In the genomic region with DNA sequence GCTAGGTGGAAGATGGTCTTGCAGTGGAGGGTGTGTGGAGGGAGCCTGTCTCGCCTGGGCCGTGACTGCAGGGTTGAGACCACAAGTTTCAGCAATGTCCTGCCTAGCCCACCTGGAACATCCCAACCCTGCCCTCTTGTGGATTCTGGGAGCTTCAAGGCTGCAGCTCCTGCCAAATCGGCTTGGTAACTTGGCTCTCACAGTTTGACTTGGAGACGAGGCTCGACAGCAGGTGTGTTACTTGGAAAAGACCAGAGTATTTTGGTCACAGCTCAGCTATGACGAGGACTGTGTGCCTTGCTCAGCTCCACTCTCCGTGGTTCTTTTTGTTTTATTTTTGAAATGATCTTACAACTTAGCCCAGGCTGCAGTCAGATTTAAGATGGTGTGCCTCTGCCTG, we compare ENCODE assay signal across 10 mouse cellular contexts. TPM values are rescaled to one million over a fixed set of nuclear protein-coding genes. Genes with fewer than 3 reads are reported as not detected.
DNase-seq lines count a peak whose midpoint lies in the region; ATAC-seq and TF ChIP-seq lines count a peak whose summit lies in the region.
"Had no signal": no experiment of that assay in that cellular context is flagged by ENCODE, and none has a peak within 500 bp of the region (broad histone marks: within the 10 kb centered on the region; RNA-seq: fewer than 3 reads in every experiment).

No protein-coding gene starts in this region.

- WGBS in liver, postnatal 0 days (ENCODE audit: insufficient replicate concordance) = 85% methylated on average over 7 of the region's 7 CpGs
- 81% methylated on average over 7 of the region's 7 CpGs for WGBS in liver, embryonic 11.5 days
- 87% methylated on average over 7 of the region's 7 CpGs for WGBS in hindbrain, embryonic 14.5 days

- H3K27ac ChIP-seq in liver, postnatal 0 days (ENCODE audit: low read depth) = no peak overlapping the region
- no peak overlapping the region for H3K27ac ChIP-seq in liver, embryonic 11.5 days (ENCODE audit: low read depth, low read length)
- no peak overlapping the region for H3K27ac ChIP-seq in hindbrain, embryonic 14.5 days

- no peaks in the 10 kb centered on the region for H3K27me3 ChIP-seq in liver, postnatal 0 days (ENCODE audit: insufficient read depth, low read length)
- H3K27me3 ChIP-seq in liver, embryonic 11.5 days (replicated peaks; ENCODE audit: control insufficient read depth, insufficient read depth, low read length) = no peaks in the 10 kb centered on the region
- no peaks in the 10 kb centered on the region for H3K27me3 ChIP-seq in hindbrain, embryonic 14.5 days (ENCODE audit: control insufficient read depth, insufficient read depth, low read length)

- H3K4me1 ChIP-seq in liver, postnatal 0 days (ENCODE audit: insufficient read depth) = no peaks in the 10 kb centered on the region
- H3K4me1 ChIP-seq in liver, embryonic 11.5 days (replicated peaks; ENCODE audit: control insufficient read depth, insufficient read depth, low read length) = no peaks in the 10 kb centered on the region
- no peaks in the 10 kb centered on the region for H3K4me1 ChIP-seq in hindbrain, embryonic 14.5 days (replicated peaks; ENCODE audit: control insufficient read depth, insufficient read depth, low read length)

- TF ChIP-seq EP300 in liver, postnatal 0 days (IDR thresholded peaks at IDR 0.05; ENCODE audit: low read depth) = no peak

- 0 out of 2 replicates have a peak, but pooled peaks have one; percentile 17 for TF ChIP-seq CTCF in liver, postnatal 0 days (IDR thresholded peaks at IDR 0.05; ENCODE audit: low read depth)

- no peak overlapping the region for H3K4me3 ChIP-seq in liver, postnatal 0 days (ENCODE audit: low read depth, low read length)
- no peak overlapping the region for H3K4me3 ChIP-seq in liver, embryonic 11.5 days (ENCODE audit: low read depth, low read length)
- no peak overlapping the region for H3K4me3 ChIP-seq in hindbrain, embryonic 14.5 days (replicated peaks; ENCODE audit: low read length)

- H3K36me3 ChIP-seq in liver, postnatal 0 days (replicated peaks; ENCODE audit: insufficient read depth, low read length) = peaks cover 52% of the 10 kb centered on the region
- peaks cover 37% of the 10 kb centered on the region for H3K36me3 ChIP-seq in liver, embryonic 11.5 days (ENCODE audit: control insufficient read depth, insufficient read depth, low read length)
- H3K36me3 ChIP-seq in hindbrain, embryonic 14.5 days (replicated peaks; ENCODE audit: control insufficient read depth, insufficient read depth) = peaks cover 55% of the 10 kb centered on the region

- DNase-seq in frontal cortex, postnatal 25 days (ENCODE audit: low spot score in 2 of 2) = no peak
- no peak for DNase-seq in liver, postnatal 0 days
- DNase-seq in liver, embryonic 11.5 days (ENCODE audit: low spot score) = no peak
- DNase-seq in cerebellum, postnatal 25 days = peak; percentile 80 to 85
- peak; percentile 58 for DNase-seq in right cerebral cortex, postnatal 25 days
- DNase-seq in hindbrain, embryonic 14.5 days (ENCODE audit: low spot score) = no peak
- DNase-seq: heart, postnatal 4 days had no signal

- H3K9ac ChIP-seq in liver, postnatal 0 days (replicated peaks) = no peak overlapping the region
- no peak overlapping the region for H3K9ac ChIP-seq in liver, embryonic 11.5 days (ENCODE audit: low read depth, low read length)
- H3K9ac ChIP-seq in hindbrain, embryonic 14.5 days = no peak overlapping the region

- no peak overlapping the region for H3K4me2 ChIP-seq in liver, postnatal 0 days (ENCODE audit: low read depth, low read length)
- H3K4me2 ChIP-seq in liver, embryonic 11.5 days = no peak overlapping the region
- H3K4me2 ChIP-seq in hindbrain, embryonic 14.5 days (replicated peaks) = no peak overlapping the region

- no peaks in the 10 kb centered on the region for H3K9me3 ChIP-seq in liver, postnatal 0 days (ENCODE audit: low read length)
- no peaks in the 10 kb centered on the region for H3K9me3 ChIP-seq in liver, embryonic 11.5 days (ENCODE audit: control insufficient read depth, low read length)
- no peaks in the 10 kb centered on the region for H3K9me3 ChIP-seq in hindbrain, embryonic 14.5 days (ENCODE audit: control insufficient read depth, low read length)

- peak; percentile 83 for ATAC-seq in frontal cortex, adult (ENCODE audit: low TSS enrichment)
- ATAC-seq in liver, postnatal 0 days = no peak
- no peak for ATAC-seq in liver, embryonic 11.5 days (replicated peaks; ENCODE audit: low FRiP score)
- no peak for ATAC-seq in monocyte, adult 5-6 weeks (replicated peaks; ENCODE audit: insufficient number of reproducible peaks, low FRiP score, low TSS enrichment, poor library complexity, severe bottlenecking)
- ATAC-seq in hindbrain, embryonic 14.5 days (ENCODE audit: low FRiP score) = no peak
- ATAC-seq: activated CD4-positive, CD25-positive, alpha-beta regulatory T cell, adult 4 months had no signal

RNA-seq across cellular contexts. Expression of a gene that starts 22.6 kb away (rescaled TPM):
- polyA plus RNA-seq in liver, postnatal 0 days (2015; fragmentation: Nextera tagmentation; extraction: Ambion mirVana) = 0.07 and 0.16 TPM in 2 replicates
- polyA plus RNA-seq in liver, embryonic 11.5 days (2014; fragmentation: Nextera tagmentation; extraction: Ambion mirVana) = 1.3 and 1.7 TPM in 2 replicates
- total RNA-seq in monocyte, adult 5-6 weeks (2017) = 0.32 to 0.78 TPM (median 0.38 TPM) in 3 replicates
- polyA plus RNA-seq in hindbrain, embryonic 14.5 days (2014; fragmentation: Nextera tagmentation; extraction: Ambion mirVana) = 81.0 and 82.8 TPM in 2 replicates

RNA-seq across cellular contexts. Expression of a gene that starts 42.2 kb away (rescaled TPM):
- 16.7 and 18.6 TPM in 2 replicates for polyA plus RNA-seq in liver, postnatal 0 days (2015; fragmentation: Nextera tagmentation; extraction: Ambion mirVana)
- 52.7 and 56.3 TPM in 2 replicates for polyA plus RNA-seq in liver, embryonic 11.5 days (2014; fragmentation: Nextera tagmentation; extraction: Ambion mirVana)
- total RNA-seq in monocyte, adult 5-6 weeks (2017) = 32.8 to 45.3 TPM (median 37.6 TPM) in 3 replicates
- 46.0 TPM in 2 replicates for polyA plus RNA-seq in hindbrain, embryonic 14.5 days (2014; fragmentation: Nextera tagmentation; extraction: Ambion mirVana)

Comparison
In these comparisons a context has a peak if more than half of its experiments do, and no peak if none do; other contexts are left out.
1. DNase-seq: peak in cerebellum, postnatal 25 days (2 of 2) and right cerebral cortex, postnatal 25 days (single experiment); none in frontal cortex, postnatal 25 days (0 of 2), liver, postnatal 0 days (single experiment), liver, embryonic 11.5 days (single experiment) and hindbrain, embryonic 14.5 days (single experiment).
2. RNA of a gene that starts 22.6 kb away (polyA plus RNA-seq): 81.0 to 82.8 TPM in hindbrain, embryonic 14.5 days; 1.3 to 1.7 TPM in liver, embryonic 11.5 days and 0.07 to 0.16 TPM in liver, postnatal 0 days; every median in the first group is over 10 times any median in the second.